17 mouse cellular contexts compared by ENCODE assay signal in the genomic region with DNA sequence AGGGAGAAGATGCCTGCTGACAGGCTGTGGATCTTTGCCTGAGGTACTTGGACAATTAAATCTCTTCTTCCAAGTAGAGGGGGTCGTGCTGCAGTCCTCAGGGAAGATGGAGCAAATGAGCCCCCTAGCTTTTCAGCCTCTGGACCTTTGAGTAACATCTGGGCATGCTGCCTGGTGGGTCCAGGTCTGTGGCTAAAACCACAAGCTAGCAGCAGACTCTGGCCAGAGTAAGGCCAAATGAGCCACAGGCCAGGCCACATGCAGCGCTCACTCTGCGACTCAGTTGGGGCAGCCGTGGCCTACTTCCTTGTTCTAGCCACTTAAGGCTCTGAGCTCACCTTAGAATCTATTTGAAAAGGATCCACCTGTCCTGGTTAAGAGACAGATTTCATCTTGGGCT. TPM values are rescaled to one million over a fixed set of nuclear protein-coding genes. Genes with fewer than 3 reads are reported as not detected.
DNase-seq lines count a peak whose midpoint lies in the region; ATAC-seq and TF ChIP-seq lines count a peak whose summit lies in the region.
"Had no signal": no experiment of that assay in that cellular context is flagged by ENCODE, and none has a peak within 500 bp of the region (broad histone marks: within the 10 kb centered on the region; RNA-seq: fewer than 3 reads in every experiment).

No protein-coding gene starts in this region.

- H3K27me3 ChIP-seq in intestine, postnatal 0 days (replicated peaks; ENCODE audit: control insufficient read depth, insufficient read depth, low read length): no peaks in the 10 kb centered on the region
- no peaks in the 10 kb centered on the region for H3K27me3 ChIP-seq in intestine, embryonic 16.5 days (replicated peaks; ENCODE audit: control insufficient read depth, insufficient read depth, low read length)
- H3K27me3 ChIP-seq: embryonic facial prominence, embryonic 12.5 days; forebrain, embryonic 13.5 days; forebrain, embryonic 15.5 days; Patski had no signal

- H3K27ac ChIP-seq in intestine, postnatal 0 days (ENCODE audit: low read depth, low read length): peak overlapping the region; percentile 35; the same call in 1 of the 2 replicates
- no peak overlapping the region for H3K27ac ChIP-seq in intestine, embryonic 16.5 days (ENCODE audit: low read length)
- H3K27ac ChIP-seq: embryonic facial prominence, embryonic 10.5 days; embryonic facial prominence, embryonic 12.5 days; forebrain, embryonic 13.5 days; forebrain, embryonic 15.5 days had no signal

- H3K36me3 ChIP-seq in intestine, postnatal 0 days (ENCODE audit: control insufficient read depth, insufficient read depth): peaks cover 57% of the 10 kb centered on the region
- H3K36me3 ChIP-seq in intestine, embryonic 16.5 days (ENCODE audit: control insufficient read depth, insufficient read depth, low read length): peaks cover 14% of the 10 kb centered on the region

- H3K4me1 ChIP-seq in intestine, postnatal 0 days (replicated peaks; ENCODE audit: control insufficient read depth, insufficient read depth, low read length): no peaks in the 10 kb centered on the region
- no peaks in the 10 kb centered on the region for H3K4me1 ChIP-seq in intestine, embryonic 16.5 days (ENCODE audit: control insufficient read depth, insufficient read depth, low read length)
- H3K4me1 ChIP-seq: embryonic facial prominence, embryonic 10.5 days; embryonic facial prominence, embryonic 12.5 days; forebrain, embryonic 13.5 days; forebrain, embryonic 15.5 days had no signal

- 91% methylated on average over 4 of the region's 4 CpGs for WGBS in intestine, postnatal 0 days
- 94% methylated on average over 4 of the region's 4 CpGs for WGBS in intestine, embryonic 16.5 days

- no peak overlapping the region for H3K4me2 ChIP-seq in intestine, postnatal 0 days (replicated peaks; ENCODE audit: low read depth)
- no peak overlapping the region for H3K4me2 ChIP-seq in intestine, embryonic 16.5 days (ENCODE audit: low read depth, low read length)
- H3K4me2 ChIP-seq: embryonic facial prominence, embryonic 12.5 days; forebrain, embryonic 13.5 days; forebrain, embryonic 15.5 days had no signal

- no peak for ATAC-seq in intestine, postnatal 0 days
- no peak for ATAC-seq in intestine, embryonic 16.5 days
- ATAC-seq: activated CD4-positive, CD25-positive, alpha-beta regulatory T cell, adult 4 months; forebrain, embryonic 13.5 days; forebrain, embryonic 15.5 days; Patski had no signal

- no peak overlapping the region for H3K9ac ChIP-seq in intestine, postnatal 0 days (ENCODE audit: low read depth, low read length)
- no peak overlapping the region for H3K9ac ChIP-seq in intestine, embryonic 16.5 days (ENCODE audit: low read depth, low read length)
- H3K9ac ChIP-seq: embryonic facial prominence, embryonic 12.5 days; forebrain, embryonic 13.5 days; forebrain, embryonic 15.5 days; forebrain, postnatal 0 days had no signal

- H3K9me3 ChIP-seq in intestine, postnatal 0 days (ENCODE audit: control insufficient read depth): no peaks in the 10 kb centered on the region
- no peaks in the 10 kb centered on the region for H3K9me3 ChIP-seq in intestine, embryonic 16.5 days (ENCODE audit: control insufficient read depth, low read length)
- H3K9me3 ChIP-seq: embryonic facial prominence, embryonic 10.5 days; embryonic facial prominence, embryonic 12.5 days; forebrain, embryonic 13.5 days; forebrain, embryonic 15.5 days had no signal

- intact Hi-C loops in left cerebral cortex, postnatal 14 days (cut with DNase I): no loop called here

- peak; percentile 52 for DNase-seq in 3134 (ENCODE audit: extremely low read depth, insufficient read length, low spot score)
- peak; percentile 67 for DNase-seq in 416B (ENCODE audit: low read depth)
- DNase-seq in adipocyte (ENCODE audit: low spot score): peak; percentile 24
- no peak for DNase-seq in left cerebral cortex, postnatal 14 days (ENCODE audit: low spot score in 2 of 2)
- DNase-seq in urinary bladder, adult 2 months (ENCODE audit: low spot score): no peak
- DNase-seq in cerebellum, adult 9-11 months: no peak
- DNase-seq: adrenal gland, adult 2 months; adrenal gland, postnatal 25 days had no signal

- H3K4me3 ChIP-seq in intestine, postnatal 0 days (ENCODE audit: low read depth, low read length): no peak overlapping the region
- no peak overlapping the region for H3K4me3 ChIP-seq in intestine, embryonic 16.5 days (ENCODE audit: low read length)
- H3K4me3 ChIP-seq: embryonic facial prominence, embryonic 10.5 days; embryonic facial prominence, embryonic 12.5 days; forebrain, embryonic 13.5 days; forebrain, embryonic 15.5 days had no signal

- TF ChIP-seq CTCF in intestine, postnatal 0 days (IDR thresholded peaks at IDR 0.05; ENCODE audit: low read depth): no peak

RNA-seq across cellular contexts. Expression of a gene that starts 30.8 kb away (rescaled TPM):
- polyA plus RNA-seq in intestine, postnatal 0 days (2015; fragmentation: Nextera tagmentation; extraction: Ambion mirVana): 22.8 and 26.6 TPM in 2 replicates
- polyA plus RNA-seq in intestine, embryonic 16.5 days (2015; fragmentation: Nextera tagmentation; extraction: Ambion mirVana): 86.7 and 88.2 TPM in 2 replicates
- 10 to 100 TPM; 13.5 to 16.7 TPM for total RNA-seq in left cerebral cortex, postnatal 14 days (2021)
- polyA plus RNA-seq in urinary bladder, adult 2 months (2012; rRNA removed): 29.2 and 35.7 TPM in 2 replicates

Comparison
In these comparisons a context has a peak if more than half of its experiments do, and no peak if none do; other contexts are left out.
1. DNase-seq: peak in 3134 (single experiment), 416B (single experiment) and adipocyte (single experiment); none in left cerebral cortex, postnatal 14 days (0 of 2), urinary bladder, adult 2 months (single experiment) and cerebellum, adult 9-11 months (single experiment).